ENCODE assay signal across 20 mouse cellular contexts in genomic region chr4:151137701-151138100, GRCm38 (mm10). TPM values are rescaled to one million over a fixed set of nuclear protein-coding genes. Genes with fewer than 3 reads are reported as not detected.
DNase-seq lines count a peak whose midpoint lies in the region; ATAC-seq and TF ChIP-seq lines count a peak whose summit lies in the region.
"Had no signal": no experiment of that assay in that cellular context is flagged by ENCODE, and none has a peak within 500 bp of the region (broad histone marks: within the 10 kb centered on the region; RNA-seq: fewer than 3 reads in every experiment).

No protein-coding gene starts in this region.

- no peak overlapping the region; a peak in 2 of 4 replicates for H3K27ac ChIP-seq in heart, embryonic 14.5 days (replicated peaks in 1 of 2; ENCODE audit: control insufficient read depth in 1 of 2, insufficient read depth in 1 of 2, low read depth in 2 of 2, low read length in 2 of 2)
- no peak overlapping the region for H3K27ac ChIP-seq in cortical plate, adult 2 months (ENCODE audit: insufficient read depth, low read length)
- peak overlapping the region; percentile 95 for H3K27ac ChIP-seq in forebrain, embryonic 15.5 days (replicated peaks)
- H3K27ac ChIP-seq in midbrain, embryonic 14.5 days (replicated peaks; ENCODE audit: low read depth, low read length) = peak overlapping the region; percentile 97
- H3K27ac ChIP-seq: lung, embryonic 15.5 days had no signal

- H3K4me3 ChIP-seq in heart, embryonic 14.5 days (ENCODE audit: control insufficient read depth in 1 of 2, insufficient read depth in 1 of 2, low read depth in 1 of 2, low read length in 2 of 2) = no peak overlapping the region
- H3K4me3 ChIP-seq in cortical plate, adult 2 months (ENCODE audit: insufficient read depth, low read length) = peak overlapping the region; percentile 9; the same call in 1 of the 2 replicates
- no peak overlapping the region for H3K4me3 ChIP-seq in forebrain, embryonic 15.5 days
- H3K4me3 ChIP-seq in midbrain, embryonic 14.5 days (replicated peaks; ENCODE audit: low read depth, low read length) = no peak overlapping the region
- H3K4me3 ChIP-seq: lung, embryonic 15.5 days had no signal

- no peak for DNase-seq in heart, adult 9 months (ENCODE audit: low spot score in 2 of 2)
- DNase-seq in midbrain, embryonic 14.5 days = no peak
- DNase-seq in urinary bladder, postnatal 36 days (ENCODE audit: low spot score in 2 of 2) = no peak
- DNase-seq in left cerebral cortex, postnatal 36 days (ENCODE audit: low spot score in 2 of 2) = no peak
- no peak for DNase-seq in gastrocnemius, postnatal 36 days
- DNase-seq: kidney, postnatal 4 days; thymus, postnatal 4 days had no signal

- ATAC-seq in heart, embryonic 14.5 days (ENCODE audit: insufficient number of reproducible peaks, insufficient read depth, low FRiP score, low read depth) = no peak
- no peak for ATAC-seq in forebrain, embryonic 15.5 days (replicated peaks)
- ATAC-seq in midbrain, embryonic 14.5 days (ENCODE audit: low FRiP score, low TSS enrichment) = no peak

- H3K9me3 ChIP-seq in heart, embryonic 14.5 days (ENCODE audit: control insufficient read depth, low read length) = no peaks in the 10 kb centered on the region
- H3K9me3 ChIP-seq in forebrain, embryonic 15.5 days = no peaks in the 10 kb centered on the region
- no peaks in the 10 kb centered on the region for H3K9me3 ChIP-seq in midbrain, embryonic 14.5 days (ENCODE audit: control insufficient read depth, low read length)
- H3K9me3 ChIP-seq: lung, embryonic 15.5 days had no signal

- no peaks in the 10 kb centered on the region for H3K36me3 ChIP-seq in heart, embryonic 14.5 days (ENCODE audit: control insufficient read depth, insufficient read depth, low read length)
- H3K36me3 ChIP-seq in forebrain, embryonic 15.5 days = no peaks in the 10 kb centered on the region
- no peaks in the 10 kb centered on the region for H3K36me3 ChIP-seq in midbrain, embryonic 14.5 days (ENCODE audit: control insufficient read depth, insufficient read depth, low read length)
- H3K36me3 ChIP-seq: lung, embryonic 15.5 days had no signal

- H3K27me3 ChIP-seq in heart, embryonic 14.5 days (ENCODE audit: control insufficient read depth, insufficient read depth, low read length) = no peaks in the 10 kb centered on the region; the same call in 1 of the 2 replicates
- no peaks in the 10 kb centered on the region for H3K27me3 ChIP-seq in forebrain, embryonic 15.5 days
- H3K27me3 ChIP-seq in midbrain, embryonic 14.5 days (ENCODE audit: control insufficient read depth, insufficient read depth, low read length) = no peaks in the 10 kb centered on the region

- peak overlapping the region; percentile 49 for H3K4me2 ChIP-seq in heart, embryonic 14.5 days (ENCODE audit: low read length)
- H3K4me2 ChIP-seq in forebrain, embryonic 15.5 days (replicated peaks) = no peak overlapping the region
- H3K4me2 ChIP-seq in midbrain, embryonic 14.5 days (ENCODE audit: low read length) = peak overlapping the region; percentile 60
- H3K4me2 ChIP-seq: lung, embryonic 15.5 days had no signal

- H3K4me1 ChIP-seq in heart, embryonic 14.5 days (ENCODE audit: control insufficient read depth in 2 of 2, insufficient read depth in 2 of 2, low read length in 2 of 2) = peaks cover 40 to 41% of the 10 kb centered on the region in 2 experiments
- H3K4me1 ChIP-seq in cortical plate, adult 2 months (ENCODE audit: control insufficient read depth, insufficient read depth, low read length) = peaks cover 8% of the 10 kb centered on the region
- peaks cover 44% of the 10 kb centered on the region for H3K4me1 ChIP-seq in forebrain, embryonic 15.5 days
- peaks cover 40% of the 10 kb centered on the region for H3K4me1 ChIP-seq in midbrain, embryonic 14.5 days (ENCODE audit: control insufficient read depth, insufficient read depth, low read length)

- H3K9ac ChIP-seq in heart, embryonic 14.5 days (ENCODE audit: low read length) = no peak overlapping the region
- H3K9ac ChIP-seq in forebrain, embryonic 15.5 days (replicated peaks) = no peak overlapping the region
- H3K9ac ChIP-seq in midbrain, embryonic 14.5 days (replicated peaks; ENCODE audit: low read length) = peak overlapping the region; percentile 21; the same call in 1 of the 2 replicates
- H3K9ac ChIP-seq: lung, embryonic 15.5 days had no signal

- TF ChIP-seq CTCF in cortical plate, adult 2 months (IDR thresholded peaks at IDR 0.05; ENCODE audit: extremely low read depth, insufficient read depth, low read length) = no peak

- no peak for TF ChIP-seq POLR2A in cortical plate, adult 2 months (IDR thresholded peaks at IDR 0.05; ENCODE audit: extremely low read depth, insufficient read depth, low read length)

- intact Hi-C loops in left cerebral cortex, postnatal 36 days (cut with DNase I) = loop anchor here (5.0 kb wide), 1 partner anchor 40 kb away; no protein-coding TSS in a partner anchor
- intact Hi-C loops in gastrocnemius, postnatal 36 days (cut with DNase I) = loop anchor here (5.0 kb wide), 2 partner anchors 45 to 765 kb away; no protein-coding TSS in a partner anchor

- WGBS in heart, embryonic 14.5 days = 56% methylated on average over 5 of the region's 5 CpGs
- WGBS in forebrain, embryonic 15.5 days = 42% methylated on average over 5 of the region's 5 CpGs
- 45% methylated on average over 5 of the region's 5 CpGs for WGBS in midbrain, embryonic 14.5 days

RNA-seq across cellular contexts. Expression of gene Gm13090, which starts 48.3 kb away (rescaled TPM):
- polyA plus RNA-seq in heart, embryonic 14.5 days (2014; fragmentation: Nextera tagmentation; extraction: Ambion mirVana) = 0.28 TPM in 1 of 2 replicates, not detected in the other
- polyA plus RNA-seq in cortical plate, adult 2 months (2012; rRNA removed) = not detected in 2 replicates
- 0.24 TPM in 1 of 2 replicates, not detected in the other for polyA plus RNA-seq in forebrain, embryonic 15.5 days (2015; fragmentation: Nextera tagmentation; extraction: Ambion mirVana)
- 0.50 TPM in 1 of 2 replicates, not detected in the other for polyA plus RNA-seq in midbrain, embryonic 14.5 days (2014; fragmentation: Nextera tagmentation; extraction: Ambion mirVana)
- total RNA-seq in left cerebral cortex, postnatal 36 days (2021) = not detected
- total RNA-seq in gastrocnemius, postnatal 36 days (2021) = not detected
- total RNA-seq: gastrocnemius, adult 8-10 months; heart, postnatal 4 days; left cerebral cortex, postnatal 10 days; liver, adult 2 months; megakaryocyte-erythroid progenitor cell, adult 5-6 weeks; neutrophil, adult 5-6 weeks had no signal
- polyA plus RNA-seq: kidney, adult 2 months; liver, adult 2 months; lung, embryonic 15.5 days; spleen, adult 2 months; testis, adult 2 months had no signal

Comparison
In these comparisons a context has a peak if more than half of its experiments do, and no peak if none do; other contexts are left out.
1. H3K27ac ChIP-seq: peak in forebrain, embryonic 15.5 days (single experiment) and midbrain, embryonic 14.5 days (single experiment); none in heart, embryonic 14.5 days (0 of 2) and cortical plate, adult 2 months (single experiment).